Mouse (Mus musculus): Measurements from ENCODE around the gene Faxc. TPM values are rescaled to one million over a fixed set of nuclear protein-coding genes. Genes with fewer than 3 reads are reported as not detected.

The Faxc gene
- polyA plus RNA-seq (2014; fragmentation: Illumina TruSeq; extraction: RNeasy Lipid Tissue Mini Kit (QIAGEN cat#74804)), result 10.1 TPM

GRCm38 (mm10) chr4:21930971-21931771, at the start of gene Faxc:
Gene Faxc, plus strand, starts transcription at chr4:21931329.

Other genes with a start within 250 kb of the Faxc start
- gene Prdm13, start 245.4 kb upstream of the Faxc start, polyA plus RNA-seq (2014; fragmentation: Illumina TruSeq; extraction: RNeasy Lipid Tissue Mini Kit (QIAGEN cat#74804)), result not detected
- gene Ccnc, start 203.6 kb upstream of the Faxc start, polyA plus RNA-seq (2014; fragmentation: Illumina TruSeq; extraction: RNeasy Lipid Tissue Mini Kit (QIAGEN cat#74804)), result 86.7 TPM
- 42.2 TPM for gene Usp45, start 164.2 kb upstream of the Faxc start, polyA plus RNA-seq (2014; fragmentation: Illumina TruSeq; extraction: RNeasy Lipid Tissue Mini Kit (QIAGEN cat#74804))
- 18.9 TPM for gene Tstd3, start 164.1 kb upstream of the Faxc start, polyA plus RNA-seq (2014; fragmentation: Illumina TruSeq; extraction: RNeasy Lipid Tissue Mini Kit (QIAGEN cat#74804))
- gene Pnisr, start 83.7 kb upstream of the Faxc start, polyA plus RNA-seq (2014; fragmentation: Illumina TruSeq; extraction: RNeasy Lipid Tissue Mini Kit (QIAGEN cat#74804)), result 92.6 TPM
- 17.0 TPM for gene Coq3, start 51.7 kb upstream of the Faxc start, polyA plus RNA-seq (2014; fragmentation: Illumina TruSeq; extraction: RNeasy Lipid Tissue Mini Kit (QIAGEN cat#74804))